Mouse (Mus musculus): ENCODE results near the gene Tshz2. TPM values are rescaled to one million over a fixed set of nuclear protein-coding genes. Genes with fewer than 3 reads are reported as not detected.

Gene Tshz2
- polyA plus RNA-seq, 1 experiment from 2014 or later: 8.4 TPM

DNA sequence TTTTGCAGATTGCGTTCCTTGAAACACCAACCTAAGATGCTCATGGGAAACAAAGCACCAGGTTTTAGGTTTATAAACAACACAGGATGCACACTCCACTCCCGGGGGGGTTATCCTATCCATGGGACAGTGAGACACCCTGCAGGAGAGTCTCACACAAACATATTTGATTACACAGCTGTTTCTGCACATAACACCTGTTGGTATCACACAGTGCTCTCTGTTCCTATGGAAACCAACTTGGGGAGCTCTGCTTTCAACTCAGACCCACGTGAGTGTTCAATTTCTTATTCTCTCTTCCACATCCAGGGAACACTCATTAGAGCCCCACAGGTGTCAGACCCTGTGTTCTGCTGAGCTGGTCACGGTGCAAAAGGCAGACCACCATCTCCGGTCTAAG, 390.1 kb downstream of the Tshz2 start:
- no peak overlapping the region for H3K9ac ChIP-seq
- 85% methylated on average over 5 of the region's 5 CpGs for WGBS
- no peak for ATAC-seq (ENCODE audit: low FRiP score)

DNA sequence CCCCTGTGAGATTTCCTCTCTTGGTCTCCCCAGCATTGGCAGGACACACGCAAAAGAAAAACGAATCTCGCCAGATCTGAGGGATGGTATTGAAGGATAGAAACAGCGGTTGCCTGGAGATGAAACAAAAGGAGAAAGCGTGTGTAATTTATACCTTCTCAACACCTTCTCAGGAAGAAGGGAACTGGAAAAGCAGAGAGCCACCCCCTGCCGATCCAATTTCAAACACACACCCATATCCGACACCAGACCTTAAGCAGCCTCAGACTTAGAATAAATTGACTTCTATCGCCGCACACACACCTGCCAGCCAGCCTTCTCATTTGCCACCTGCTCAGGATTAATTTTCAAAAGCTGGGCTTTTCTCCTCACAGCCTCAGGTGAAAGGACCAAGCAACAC, 390.9 kb downstream of the Tshz2 start:
- Histone ChIP-seq H3K36me3 (replicated peaks) (no peaks in the 10 kb centered on the region), H3K4me2 (no peak overlapping the region), H3K4me3 (replicated peaks) (no peak overlapping the region), H3K27ac (no peak overlapping the region), H3K27me3 (no peaks in the 10 kb centered on the region), H3K9ac (no peak overlapping the region), H3K9me3 (no peaks in the 10 kb centered on the region), H3K4me1 (0 out of 2 replicates have a peak, but pooled peaks cover 7% of the 10 kb centered on the region)
- no peak for ATAC-seq (ENCODE audit: low FRiP score)
- WGBS: 58% methylated on average over 9 of the region's 9 CpGs

More for the DNA sequence above, 390.1 kb downstream of the Tshz2 start:
- Histone ChIP-seq H3K36me3 (replicated peaks) (no peaks in the 10 kb centered on the region), H3K27me3 (no peaks in the 10 kb centered on the region), H3K4me2 (no peak overlapping the region), H3K9me3 (no peaks in the 10 kb centered on the region), H3K4me1 (0 out of 2 replicates have a peak, but pooled peaks cover 5% of the 10 kb centered on the region), H3K27ac (no peak overlapping the region), H3K4me3 (replicated peaks) (no peak overlapping the region)

DNA sequence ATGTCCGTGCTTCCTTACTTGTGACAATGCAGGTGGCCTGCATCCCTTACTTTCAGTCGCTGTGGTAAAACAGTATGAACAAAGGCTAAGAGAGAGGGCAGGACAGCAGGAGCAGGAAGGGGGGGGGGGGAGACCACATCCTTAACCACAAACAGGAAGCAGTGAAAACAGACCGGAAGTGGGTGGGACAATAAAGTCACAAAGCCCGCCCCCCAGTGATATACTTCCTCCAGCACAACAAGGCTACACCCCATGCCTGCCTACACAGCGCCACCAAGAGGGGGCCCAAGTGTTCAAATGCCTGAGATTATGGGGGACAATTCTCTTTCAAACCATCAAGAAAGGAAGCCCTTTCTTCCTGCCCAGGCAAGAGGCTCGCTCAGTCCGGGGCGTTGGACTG, 392.1 kb downstream of the Tshz2 start:
- Histone ChIP-seq H3K9me3 (no peaks in the 10 kb centered on the region), H3K4me1 (0 out of 2 replicates have a peak, but pooled peaks cover 11% of the 10 kb centered on the region), H3K27me3 (no peaks in the 10 kb centered on the region), H3K9ac (no peak overlapping the region), H3K4me3 (replicated peaks) (no peak overlapping the region), H3K36me3 (replicated peaks) (no peaks in the 10 kb centered on the region), H3K27ac (no peak overlapping the region), H3K4me2 (no peak overlapping the region)
- WGBS: 94% methylated on average over 8 of the region's 8 CpGs
- ATAC-seq (ENCODE audit: low FRiP score): no peak

DNA sequence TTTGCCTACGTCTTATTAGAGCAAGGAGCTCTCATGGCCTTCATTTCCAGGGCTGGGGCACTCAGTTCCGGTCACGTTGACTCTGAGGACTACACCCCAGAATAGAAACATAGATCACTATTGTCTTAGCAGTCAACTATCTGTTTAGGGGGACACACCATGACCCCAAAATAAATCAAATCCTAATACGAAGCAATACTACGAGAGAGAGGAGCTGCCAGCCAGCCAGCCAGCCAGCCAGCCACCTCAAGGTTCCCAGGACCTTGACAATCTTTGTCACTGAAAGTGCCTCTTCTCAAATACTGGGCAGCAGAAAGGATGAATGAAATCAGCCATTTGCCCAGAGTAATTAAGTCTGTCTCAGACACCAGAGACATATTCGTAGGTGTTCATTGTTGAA, 393.1 kb downstream of the Tshz2 start:
- no peak overlapping the region for H3K27ac ChIP-seq
- peaks cover 1% of the 10 kb centered on the region for H3K27me3 ChIP-seq
- H3K9me3 ChIP-seq: no peaks in the 10 kb centered on the region
- H3K4me3 ChIP-seq (replicated peaks): no peak overlapping the region
- ATAC-seq (ENCODE audit: low FRiP score): no peak
- no peak overlapping the region for H3K4me2 ChIP-seq
- no peak overlapping the region for H3K9ac ChIP-seq
- 0 out of 2 replicates have a peak, but pooled peaks cover 11% of the 10 kb centered on the region for H3K4me1 ChIP-seq
- 94% methylated on average over 6 of the region's 6 CpGs for WGBS
- H3K36me3 ChIP-seq (replicated peaks): no peaks in the 10 kb centered on the region

DNA sequence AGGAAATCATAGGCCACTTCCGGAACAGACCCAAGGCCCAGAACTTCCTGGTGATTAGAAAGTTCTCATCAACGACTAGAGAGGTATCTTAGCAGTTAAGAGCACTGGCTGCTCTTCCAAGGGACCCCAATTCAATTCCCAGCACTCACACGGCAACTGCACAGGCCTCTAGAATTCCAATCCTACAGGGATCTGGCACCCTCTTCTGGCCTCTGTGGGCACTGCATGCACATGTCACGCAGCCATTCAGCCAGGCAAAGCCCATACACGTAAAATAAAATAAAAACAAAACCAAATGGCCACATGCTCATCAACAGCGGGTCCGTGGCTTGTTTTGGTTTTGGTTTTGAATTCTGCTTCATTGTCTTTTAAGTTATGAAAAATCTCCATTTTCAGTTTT, 395.0 kb downstream of the Tshz2 start:
- ATAC-seq (ENCODE audit: low FRiP score): no peak
- Histone ChIP-seq H3K4me2 (no peak overlapping the region), H3K9ac (no peak overlapping the region), H3K9me3 (no peaks in the 10 kb centered on the region), H3K4me3 (replicated peaks) (no peak overlapping the region), H3K27ac (no peak overlapping the region), H3K4me1 (0 out of 2 replicates have a peak, but pooled peaks cover 11% of the 10 kb centered on the region), H3K36me3 (replicated peaks) (no peaks in the 10 kb centered on the region), H3K27me3 (peaks cover 19% of the 10 kb centered on the region)
- WGBS: 90% methylated on average over 7 of the region's 7 CpGs

DNA sequence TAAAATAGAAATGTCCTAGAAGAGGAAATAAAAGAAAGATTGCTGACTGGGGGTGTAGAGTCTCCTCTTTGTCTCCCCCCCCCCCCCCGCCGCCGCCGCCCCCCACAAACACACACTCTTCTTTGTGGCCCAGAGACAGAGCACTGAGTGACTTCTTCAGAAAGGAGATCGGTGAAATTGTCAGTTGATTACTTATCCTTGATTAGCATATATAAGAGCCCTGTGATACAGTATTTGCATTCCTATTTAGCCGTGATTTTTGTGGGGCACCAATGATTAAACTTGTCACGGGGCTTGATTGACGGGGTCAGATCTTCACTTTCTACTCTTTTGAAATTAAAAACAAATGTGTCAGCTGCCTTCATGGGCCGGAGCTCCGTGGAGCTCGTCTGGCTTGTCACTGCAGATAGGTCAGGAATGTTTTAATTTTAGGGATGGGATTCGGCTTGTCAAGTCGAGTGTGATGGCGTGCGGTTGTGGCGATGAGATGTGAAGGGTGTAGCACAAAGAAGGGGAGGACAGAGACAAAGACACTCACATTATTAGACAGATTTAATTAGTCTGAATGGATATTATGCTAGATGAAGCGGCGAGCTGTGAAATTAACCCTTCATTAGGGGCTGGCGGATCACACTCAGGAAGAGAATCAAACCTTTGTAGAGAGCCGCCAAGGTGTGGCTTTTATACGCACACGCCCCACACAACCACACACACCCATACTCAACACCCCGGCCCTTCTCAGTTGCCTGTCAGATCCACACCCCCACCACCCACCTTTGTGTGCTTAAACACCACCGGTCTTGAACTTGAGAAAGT, 395.9 kb downstream of the Tshz2 start:
- no peaks in the 10 kb centered on the region for H3K36me3 ChIP-seq (replicated peaks)
- peak overlapping the region; percentile 27 for H3K4me2 ChIP-seq
- no peak overlapping the region for H3K9ac ChIP-seq
- 49% methylated on average over 24 of the region's 24 CpGs for WGBS
- no peaks in the 10 kb centered on the region for H3K9me3 ChIP-seq
- H3K27me3 ChIP-seq: peaks cover 26% of the 10 kb centered on the region
- 0 out of 2 replicates have a peak, but pooled peaks cover 8% of the 10 kb centered on the region for H3K4me1 ChIP-seq
- H3K27ac ChIP-seq: peak overlapping the region; percentile 25; the same call in 1 of the 2 replicates
- peak; percentile 79 for ATAC-seq (ENCODE audit: low FRiP score)
- no peak overlapping the region for H3K4me3 ChIP-seq (replicated peaks)

DNA sequence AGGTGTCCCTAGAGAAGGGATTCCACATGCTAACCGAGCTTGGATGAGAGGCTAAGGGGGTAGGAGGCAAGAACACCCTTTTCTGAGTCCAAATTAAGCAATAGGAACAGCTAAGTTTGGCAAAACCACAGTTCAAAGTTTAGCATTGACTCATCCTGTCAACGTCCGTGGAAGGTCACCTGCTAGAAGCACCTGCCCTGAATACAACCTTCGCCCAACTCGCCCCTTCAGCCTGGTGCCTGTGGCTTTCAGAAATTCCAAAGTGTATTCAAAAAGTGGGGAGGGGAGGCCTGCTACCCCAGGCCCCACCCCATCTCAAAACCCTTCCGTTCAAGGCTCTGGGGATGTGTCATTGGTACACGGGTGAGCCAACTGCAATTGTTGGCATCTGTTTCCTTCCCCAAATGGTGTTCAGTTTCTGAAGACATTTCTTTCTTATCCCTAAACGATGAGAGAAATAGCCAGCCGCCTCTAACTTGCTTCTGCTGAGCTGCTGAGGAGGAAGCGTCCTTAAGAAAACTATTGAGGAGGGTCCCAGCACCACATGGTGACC, 396.6 kb downstream of the Tshz2 start:
- Histone ChIP-seq H3K36me3 (replicated peaks) (no peaks in the 10 kb centered on the region), H3K27ac (no peak overlapping the region), H3K9ac (no peak overlapping the region), H3K27me3 (peaks cover 32% of the 10 kb centered on the region), H3K9me3 (no peaks in the 10 kb centered on the region), H3K4me2 (no peak overlapping the region), H3K4me1 (0 out of 2 replicates have a peak, but pooled peaks cover 8% of the 10 kb centered on the region), H3K4me3 (replicated peaks) (no peak overlapping the region)
- no peak for ATAC-seq (ENCODE audit: low FRiP score)
- 76% methylated on average over 10 of the region's 10 CpGs for WGBS

DNA sequence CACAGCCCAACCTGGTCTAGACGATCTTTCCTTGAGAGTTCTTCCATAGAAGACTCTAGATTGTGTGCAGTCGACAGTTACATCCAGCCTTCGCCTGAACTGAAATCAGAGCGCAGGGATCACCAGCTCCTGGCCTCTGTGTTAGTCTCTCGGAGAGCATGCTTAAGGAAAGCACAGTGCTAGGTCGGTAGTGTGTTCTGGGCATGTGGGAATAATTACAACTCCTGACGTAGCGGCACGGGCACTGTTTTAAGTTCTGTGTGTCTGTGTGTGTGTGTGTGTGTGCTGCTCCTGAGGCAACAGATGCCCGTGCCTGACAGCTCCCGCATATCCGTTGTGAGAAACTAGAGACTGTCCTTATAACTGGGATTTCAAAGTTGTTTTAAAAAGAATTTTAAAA, 398.4 kb downstream of the Tshz2 start:
- no peak overlapping the region for H3K4me2 ChIP-seq
- ATAC-seq (ENCODE audit: low FRiP score): no peak
- H3K36me3 ChIP-seq (replicated peaks): no peaks in the 10 kb centered on the region
- peaks cover 11% of the 10 kb centered on the region; the same call in 1 of the 2 replicates for H3K4me1 ChIP-seq
- no peak overlapping the region for H3K4me3 ChIP-seq (replicated peaks)
- 92% methylated on average over 12 of the region's 12 CpGs for WGBS
- H3K27ac ChIP-seq: no peak overlapping the region
- peaks cover 41% of the 10 kb centered on the region for H3K27me3 ChIP-seq
- H3K9ac ChIP-seq: no peak overlapping the region
- no peaks in the 10 kb centered on the region for H3K9me3 ChIP-seq

DNA sequence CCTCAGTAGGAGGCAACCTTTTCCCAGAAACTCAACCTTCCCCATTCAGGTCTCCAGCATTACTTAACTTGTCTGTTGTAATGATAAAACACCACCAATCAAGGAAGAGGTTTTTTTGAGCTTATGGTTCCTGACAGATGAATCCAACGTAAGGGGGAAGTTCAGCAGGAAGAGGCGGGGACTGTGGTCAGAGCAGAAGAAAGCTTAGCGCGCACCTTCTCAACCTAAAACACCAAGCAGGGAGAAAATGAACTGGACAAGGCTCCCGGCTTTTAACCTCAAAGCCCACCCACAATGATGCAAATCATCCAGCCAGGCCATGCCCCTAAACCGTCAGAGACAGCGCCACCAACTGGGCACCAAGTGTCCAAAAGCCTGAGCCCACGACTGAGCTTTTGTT, 399.1 kb downstream of the Tshz2 start:
- Histone ChIP-seq H3K4me3 (replicated peaks) (no peak overlapping the region), H3K9me3 (no peaks in the 10 kb centered on the region), H3K36me3 (replicated peaks) (no peaks in the 10 kb centered on the region), H3K4me1 (peaks cover 17% of the 10 kb centered on the region; the same call in 1 of the 2 replicates), H3K27me3 (peaks cover 41% of the 10 kb centered on the region), H3K4me2 (no peak overlapping the region), H3K9ac (no peak overlapping the region), H3K27ac (no peak overlapping the region)
- no peak for ATAC-seq (ENCODE audit: low FRiP score)
- WGBS: 77% methylated on average over 8 of the region's 8 CpGs

DNA sequence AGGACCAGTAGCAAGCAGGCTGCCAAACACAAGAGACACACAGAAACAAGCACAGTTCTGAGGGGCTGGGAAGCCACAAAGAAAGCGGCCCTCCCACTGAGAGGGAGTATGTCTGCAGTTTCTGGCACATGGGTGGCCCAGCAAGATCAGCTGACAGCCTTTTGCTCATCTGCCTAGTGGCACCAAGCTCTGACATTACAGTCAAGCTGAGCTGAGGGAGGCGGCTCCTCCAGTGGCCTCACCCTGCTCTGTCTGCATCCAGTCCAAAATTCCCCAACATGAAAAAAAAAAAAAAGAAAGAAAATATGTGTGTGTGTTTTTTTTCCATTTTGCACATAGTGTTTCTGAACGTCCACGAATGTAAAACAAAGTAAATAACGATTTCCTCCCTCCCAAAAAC, 400.4 kb downstream of the Tshz2 start:
- no peak overlapping the region for H3K4me3 ChIP-seq (replicated peaks)
- H3K27me3 ChIP-seq: peaks cover 41% of the 10 kb centered on the region
- H3K27ac ChIP-seq: no peak overlapping the region
- H3K4me2 ChIP-seq: no peak overlapping the region
- ATAC-seq (ENCODE audit: low FRiP score): no peak
- H3K9me3 ChIP-seq: no peaks in the 10 kb centered on the region
- H3K36me3 ChIP-seq (replicated peaks): no peaks in the 10 kb centered on the region
- no peak overlapping the region for H3K9ac ChIP-seq
- 90% methylated on average over 5 of the region's 5 CpGs for WGBS
- H3K4me1 ChIP-seq: peaks cover 18% of the 10 kb centered on the region; the same call in 1 of the 2 replicates

DNA sequence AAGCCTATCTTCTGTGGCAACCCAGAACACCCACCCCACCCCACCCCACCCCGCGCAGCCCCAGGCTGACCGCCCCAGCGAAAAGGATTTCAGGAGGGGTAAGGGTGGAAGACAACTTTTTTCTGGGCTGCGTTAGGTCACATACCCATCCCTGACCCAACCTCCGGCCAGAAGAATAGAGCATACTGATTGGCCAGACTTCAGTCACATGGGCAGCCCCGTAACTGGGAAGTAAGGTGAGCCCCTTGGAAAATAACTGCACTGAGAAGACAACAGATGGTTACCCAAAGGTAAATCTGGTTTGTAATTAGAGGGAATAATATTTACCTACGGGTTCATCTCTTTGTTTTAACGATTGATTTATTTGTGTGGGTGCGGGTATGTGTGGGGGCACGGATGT, 402.0 kb downstream of the Tshz2 start:
- WGBS: 94% methylated on average over 11 of the region's 11 CpGs
- peaks cover 57% of the 10 kb centered on the region for H3K27me3 ChIP-seq
- ATAC-seq (ENCODE audit: low FRiP score): no peak

DNA sequence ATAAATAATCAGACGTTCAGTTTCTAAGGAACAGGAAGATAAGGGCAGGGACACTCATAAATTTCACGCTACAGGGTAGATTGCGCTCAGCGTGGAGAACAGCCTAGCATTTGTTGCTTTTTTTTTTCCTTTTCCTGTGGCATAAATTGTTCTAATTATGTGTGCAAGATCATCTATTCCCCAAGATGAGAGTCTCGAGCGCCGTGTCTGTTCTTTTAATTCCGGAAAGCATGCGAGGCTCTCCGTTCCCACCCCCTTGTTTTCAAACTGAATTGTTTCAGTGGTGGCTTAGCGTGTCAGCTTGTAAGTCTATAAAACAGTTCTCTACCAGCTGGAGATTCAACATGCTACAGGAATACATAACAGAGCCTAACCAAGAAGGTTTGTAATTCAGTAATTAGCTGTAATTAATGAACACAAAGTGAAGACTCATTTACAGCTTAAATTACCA, 404.0 kb downstream of the Tshz2 start:
- H3K4me1 ChIP-seq: peaks cover 17% of the 10 kb centered on the region; the same call in 1 of the 2 replicates
- no peak overlapping the region for H3K27ac ChIP-seq
- no peaks in the 10 kb centered on the region for H3K36me3 ChIP-seq (replicated peaks)
- peaks cover 62% of the 10 kb centered on the region for H3K27me3 ChIP-seq
- H3K9ac ChIP-seq: no peak overlapping the region
- no peak overlapping the region for H3K4me3 ChIP-seq (replicated peaks)
- 25% methylated on average over 11 of the region's 11 CpGs for WGBS
- no peaks in the 10 kb centered on the region for H3K9me3 ChIP-seq
- no peak overlapping the region for H3K4me2 ChIP-seq
- ATAC-seq (ENCODE audit: low FRiP score): no peak; the same call in 1 of the 2 replicates

More for the DNA sequence above, 402.0 kb downstream of the Tshz2 start:
- Histone ChIP-seq H3K9me3 (no peaks in the 10 kb centered on the region), H3K27ac (no peak overlapping the region), H3K9ac (no peak overlapping the region), H3K4me1 (peaks cover 14% of the 10 kb centered on the region; the same call in 1 of the 2 replicates), H3K36me3 (replicated peaks) (no peaks in the 10 kb centered on the region), H3K4me2 (no peak overlapping the region), H3K4me3 (replicated peaks) (no peak overlapping the region)

All from forebrain, embryonic 12.5 days (tissue).